Mouse (Mus musculus): ENCODE measurements at regions not wholly inside any gene's neighbourhood (a gene's known extent, or its start where the extent isn't known, plus 50 kb on each side); places are given as distances from the start of the nearest gene placed in this dataset.

DNA sequence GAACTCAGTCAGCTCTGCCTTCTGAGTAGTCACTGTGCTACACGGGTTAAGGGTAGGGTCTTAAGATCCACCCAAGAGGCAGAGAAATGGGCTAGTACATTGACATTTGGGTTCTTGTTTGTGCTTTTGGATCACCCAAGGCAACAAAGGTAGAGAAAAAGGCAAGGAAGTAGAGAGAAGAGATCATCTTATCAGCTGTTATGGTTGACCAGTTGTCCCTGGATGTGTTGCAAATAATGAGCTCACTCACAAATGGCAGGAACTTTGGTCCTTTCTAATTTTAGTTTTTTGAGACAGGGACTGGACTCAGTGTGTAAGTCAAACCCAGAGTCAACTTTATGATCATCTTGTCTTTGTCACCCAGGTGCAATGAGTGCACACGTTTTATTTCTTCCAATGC lies 241.3 kb upstream of the Maf start:
- TF ChIP-seq FLI1 (IDR thresholded peaks at IDR 0.05; ENCODE audit: low read length) (no peak), GATA1 (IDR thresholded peaks at IDR 0.05; ENCODE audit: borderline replicate concordance, low read length) (no peak)
